Mouse (Mus musculus) bone marrow, adult 2 months (tissue): ENCODE results near the gene Hhat. TPM values are rescaled to one million over a fixed set of nuclear protein-coding genes. Genes with fewer than 3 reads are reported as not detected.

Source experiments
- H3K27ac ChIP-seq: fragments of 200-500 bp; 2 replicates; pipeline ENCODE4 v1.5.1; 2012; ENCODE audit warnings: low read depth, mild to moderate bottlenecking, control low read depth, inconsistent platforms, low read length; ENCODE audit not compliant: control insufficient read depth, poor library complexity, insufficient read depth
- H3K4me1 ChIP-seq: fragments of 200-500 bp; 2 replicates; pipeline ENCODE4 v1.6.1; 2011; ENCODE audit warnings: low read length; ENCODE audit not compliant: control insufficient read depth, insufficient read depth
- H3K4me3 ChIP-seq: fragments of 200-500 bp; replicated peaks from 2 replicates; pipeline ENCODE3; 2011; ENCODE audit warnings: mild to moderate bottlenecking, low read depth, low read length, control low read depth; ENCODE audit not compliant: control insufficient read depth
- CTCF ChIP-seq: fragments of 200-500 bp; IDR thresholded peaks from 2 replicates; pipeline ENCODE4 v1.5.1; 2011; ENCODE audit warnings: low read length, control low read depth; ENCODE audit not compliant: control insufficient read depth, insufficient read depth
- POLR2A ChIP-seq: fragments of 200-500 bp; IDR thresholded peaks from 2 replicates; pipeline ENCODE4 v1.6.1; 2011; ENCODE audit warnings: low read depth, mild to moderate bottlenecking, control low read depth, low read length, borderline replicate concordance; ENCODE audit not compliant: control insufficient read depth
- WGBS: fragments of 180-500 bp; shearing (Covaris S2); methylation state at CpG from one replicate; pipeline ENCODE4 v1.1.7; 2018; 5-methylcytosine and 5-hydroxymethylcytosine counted together
- polyA plus RNA-seq: library from polyadenylated mRNA; stranded (reverse); fragments of >200 nt; gene quantifications from 2 replicates; pipeline ENCODE4 v1.2.4, GENCODE M21; 2011; ENCODE audit warnings: low replicate concordance; ENCODE audit not compliant: missing spikeins, insufficient read depth, insufficient read length

Hhat gene
- polyA plus RNA-seq, 1 experiment = 1.4 TPM

DNA sequence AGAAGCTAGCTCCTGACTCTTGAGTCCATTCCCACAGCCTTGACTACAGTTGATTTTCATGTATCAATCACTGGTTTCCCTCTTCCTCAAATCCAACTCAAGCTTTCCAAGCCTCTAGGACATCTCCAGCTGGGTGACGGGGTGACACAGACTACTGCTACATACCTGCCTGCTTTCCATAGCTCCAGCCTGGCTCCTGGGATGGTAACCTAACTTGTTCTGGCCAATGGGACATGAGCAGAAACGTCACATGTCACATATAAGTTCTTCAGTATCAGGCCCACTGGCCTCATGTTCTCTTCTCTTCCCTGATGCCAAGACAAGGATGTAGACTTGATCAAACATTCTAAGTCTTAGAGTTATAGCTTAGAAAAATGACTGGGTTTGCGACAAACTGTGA lies 220.5 kb downstream of the Hhat start:
- Histone ChIP-seq H3K4me1 (no peaks in the 10 kb centered on the region), H3K27ac (no peak overlapping the region), H3K4me3 (no peak overlapping the region)
- no peak for TF ChIP-seq CTCF
- no peak for TF ChIP-seq POLR2A
- 79% methylated on average over 3 of the region's 3 CpGs for WGBS

DNA sequence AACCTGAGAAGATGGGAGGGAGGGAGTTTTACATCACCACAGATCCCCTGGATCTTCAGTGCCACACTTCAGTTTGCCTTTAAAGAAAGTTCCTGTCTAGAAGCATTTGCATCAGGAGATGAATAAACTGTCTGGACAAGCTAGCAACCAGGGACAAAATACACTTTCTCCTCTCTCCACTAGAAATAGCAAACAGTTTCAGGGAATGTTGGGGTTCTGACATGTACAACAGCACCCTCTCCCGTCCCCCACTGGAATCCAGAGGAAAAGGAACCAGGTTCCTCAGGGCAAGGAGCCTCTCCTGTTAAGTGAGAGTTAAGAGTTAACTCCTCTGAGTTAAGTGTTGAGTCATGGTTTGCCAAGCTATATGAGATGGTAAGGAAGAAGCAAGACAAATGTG lies 224.2 kb downstream of the Hhat start:
- Histone ChIP-seq H3K27ac (no peak overlapping the region), H3K4me1 (no peaks in the 10 kb centered on the region), H3K4me3 (no peak overlapping the region)
- no peak for TF ChIP-seq POLR2A
- TF ChIP-seq CTCF = no peak
- WGBS = 70% methylated on average over 1 of the region's 1 CpGs

DNA sequence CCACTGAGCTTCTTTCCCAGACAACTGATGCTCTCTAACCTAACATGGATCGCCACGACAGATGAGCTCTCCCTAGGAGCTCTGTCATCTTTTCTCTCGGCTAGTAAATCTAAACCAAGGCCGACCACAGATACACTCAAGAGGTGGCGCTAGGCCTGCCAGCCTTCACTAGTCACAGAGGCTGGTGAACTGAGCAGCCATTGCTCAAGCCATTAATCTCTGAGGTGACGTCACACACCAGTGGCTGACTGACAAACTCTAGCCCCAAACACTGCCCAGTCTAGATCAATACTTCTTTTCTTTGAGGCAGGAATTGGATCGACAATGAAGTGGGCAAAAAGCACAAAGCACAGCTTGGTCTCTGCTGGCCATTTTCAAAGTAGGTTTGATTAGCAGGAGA lies 226.1 kb downstream of the Hhat start:
- Histone ChIP-seq H3K27ac (no peak overlapping the region), H3K4me1 (no peaks in the 10 kb centered on the region), H3K4me3 (no peak overlapping the region)
- TF ChIP-seq POLR2A (no peak), CTCF (no peak)
- WGBS = 85% methylated on average over 7 of the region's 7 CpGs

DNA sequence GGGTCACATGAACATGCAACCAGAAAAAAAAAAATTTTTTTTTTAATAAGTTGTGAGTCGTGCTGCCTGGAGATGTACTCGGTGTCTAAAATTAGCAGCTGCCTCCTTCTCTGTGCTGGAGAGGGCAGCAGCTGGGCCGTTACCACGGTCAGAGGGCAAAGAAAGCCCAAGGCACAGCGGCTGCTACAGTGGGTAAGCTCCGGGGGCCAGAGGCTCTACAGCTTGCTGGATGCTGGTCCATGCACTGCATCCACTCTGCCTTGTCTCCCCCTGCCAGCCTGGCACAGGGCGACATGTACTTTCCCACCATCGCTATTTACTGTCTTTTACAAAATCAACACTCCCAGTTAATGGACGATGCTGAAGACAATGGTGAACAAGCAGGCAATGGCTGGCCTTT lies 226.9 kb downstream of the Hhat start:
- TF ChIP-seq CTCF (no peak), POLR2A (no peak)
- WGBS = 75% methylated on average over 9 of the region's 9 CpGs
- H3K4me3 ChIP-seq = no peak overlapping the region
- H3K27ac ChIP-seq = no peak overlapping the region
- H3K4me1 ChIP-seq = no peaks in the 10 kb centered on the region

DNA sequence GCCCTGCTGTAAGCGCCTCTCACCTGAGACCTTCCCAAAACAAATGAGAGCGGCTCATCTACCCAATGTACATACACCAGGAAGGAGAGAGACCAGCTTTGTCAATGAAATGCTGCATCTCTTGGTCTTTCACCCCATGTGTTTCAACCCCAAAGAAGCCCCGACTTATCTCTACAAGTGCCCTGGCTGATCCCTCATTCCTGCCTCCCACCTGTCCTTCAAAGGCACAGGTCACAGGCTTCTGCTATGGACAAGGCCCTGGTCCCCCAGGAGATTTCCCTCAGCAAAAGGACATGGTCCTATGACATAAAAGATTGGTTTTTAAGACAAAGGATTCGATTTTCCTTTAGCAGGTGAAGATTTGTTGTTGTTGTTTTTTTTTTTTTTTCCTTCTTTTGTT lies 227.3 kb downstream of the Hhat start:
- 68% methylated on average over 4 of the region's 4 CpGs for WGBS
- TF ChIP-seq CTCF = no peak
- no peak for TF ChIP-seq POLR2A
- H3K4me3 ChIP-seq = no peak overlapping the region
- H3K27ac ChIP-seq = no peak overlapping the region
- no peaks in the 10 kb centered on the region for H3K4me1 ChIP-seq

DNA sequence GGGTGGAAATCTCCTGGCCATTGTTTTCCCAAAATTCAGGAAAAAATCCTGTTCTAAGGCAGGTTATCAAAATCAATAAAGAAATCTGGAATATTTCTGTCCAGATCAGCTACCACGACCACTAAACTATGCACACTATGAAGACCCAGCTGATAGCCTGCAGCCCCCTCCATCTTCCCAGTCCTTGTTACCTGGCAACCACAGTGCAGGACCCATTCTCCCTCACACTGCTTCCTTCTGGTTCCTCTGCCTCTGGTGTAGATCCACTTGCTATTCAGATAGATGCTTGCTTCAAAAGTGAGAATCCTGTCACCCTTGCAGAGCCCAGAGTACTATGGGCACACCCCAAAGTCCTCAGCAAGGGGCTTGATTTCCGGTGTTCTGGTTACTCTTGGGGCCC lies 228.9 kb downstream of the Hhat start:
- no peaks in the 10 kb centered on the region for H3K4me1 ChIP-seq
- 81% methylated on average over 2 of the region's 2 CpGs for WGBS
- H3K27ac ChIP-seq = no peak overlapping the region
- TF ChIP-seq CTCF (no peak), POLR2A (no peak)
- no peak overlapping the region for H3K4me3 ChIP-seq

DNA sequence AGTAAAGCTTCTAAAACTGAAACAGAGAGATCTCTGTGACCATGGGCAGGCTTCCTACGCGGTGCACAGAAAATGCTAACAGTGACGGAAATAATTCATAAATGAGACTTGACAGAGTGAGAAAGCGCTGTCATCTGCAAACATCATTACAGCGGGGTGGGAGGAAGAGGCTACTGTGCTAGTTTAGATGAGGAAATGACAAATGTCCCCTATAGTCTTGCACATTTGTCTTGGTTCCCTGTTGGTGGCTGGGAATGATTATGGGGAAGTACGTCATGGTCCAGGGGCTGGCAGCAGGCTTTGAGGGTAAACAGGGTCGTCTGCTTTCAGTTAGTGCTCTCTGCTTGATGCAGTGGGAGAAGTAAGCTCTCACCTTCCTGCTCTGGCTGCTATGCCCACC lies 233.9 kb downstream of the Hhat start:
- no peaks in the 10 kb centered on the region; the same call in 1 of the 2 replicates for H3K4me1 ChIP-seq
- TF ChIP-seq POLR2A (no peak), CTCF (no peak)
- 37% methylated on average over 7 of the region's 7 CpGs for WGBS
- H3K27ac ChIP-seq = no peak overlapping the region
- no peak overlapping the region for H3K4me3 ChIP-seq

DNA sequence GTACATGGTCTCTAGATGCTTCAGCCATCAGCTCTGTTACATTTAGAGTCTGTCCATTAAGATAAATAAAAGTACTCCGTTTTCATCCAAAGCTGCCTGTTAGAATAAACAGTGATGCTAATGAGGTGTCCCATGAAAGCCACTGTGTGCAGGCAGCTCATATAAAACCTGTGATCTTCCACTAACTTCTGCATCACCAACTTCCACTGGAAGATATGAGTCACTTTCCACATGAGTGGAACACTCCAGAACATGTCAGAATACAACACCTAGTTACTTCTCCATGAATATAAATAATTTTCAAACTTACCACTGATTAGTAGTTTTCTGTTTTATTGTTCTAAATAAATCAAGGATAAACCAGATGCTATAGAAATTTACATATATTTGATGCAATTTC lies 234.6 kb downstream of the Hhat start:
- H3K4me1 ChIP-seq = no peaks in the 10 kb centered on the region; the same call in 1 of the 2 replicates
- TF ChIP-seq POLR2A = no peak
- no peak for TF ChIP-seq CTCF
- 89% methylated on average over 1 of the region's 1 CpGs for WGBS
- no peak overlapping the region for H3K4me3 ChIP-seq
- no peak overlapping the region for H3K27ac ChIP-seq

DNA sequence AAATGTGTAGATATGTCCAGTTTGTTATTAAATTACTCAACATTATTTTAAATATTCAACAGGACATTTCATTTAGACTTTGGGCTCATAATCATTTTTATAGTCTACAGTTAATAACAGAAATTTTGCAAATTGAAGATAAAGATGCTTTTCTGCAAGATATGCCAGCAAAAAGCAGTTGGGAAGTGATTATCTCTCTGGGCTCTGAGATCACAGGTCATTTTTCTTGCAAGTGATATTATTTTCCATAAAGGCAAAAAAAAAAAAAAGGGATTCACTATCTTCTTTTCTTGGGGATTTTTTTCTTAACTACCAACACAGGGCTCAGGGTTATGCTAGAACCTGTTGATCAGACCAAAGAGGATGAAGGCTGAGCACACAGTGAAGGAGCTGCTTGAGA lies 238.0 kb downstream of the Hhat start:
- no peak overlapping the region for H3K27ac ChIP-seq
- H3K4me1 ChIP-seq = no peaks in the 10 kb centered on the region; the same call in 1 of the 2 replicates
- H3K4me3 ChIP-seq = no peak overlapping the region
- no peak for TF ChIP-seq CTCF
- no peak for TF ChIP-seq POLR2A
